31 mouse cellular contexts compared by ENCODE assay signal in the genomic region with DNA sequence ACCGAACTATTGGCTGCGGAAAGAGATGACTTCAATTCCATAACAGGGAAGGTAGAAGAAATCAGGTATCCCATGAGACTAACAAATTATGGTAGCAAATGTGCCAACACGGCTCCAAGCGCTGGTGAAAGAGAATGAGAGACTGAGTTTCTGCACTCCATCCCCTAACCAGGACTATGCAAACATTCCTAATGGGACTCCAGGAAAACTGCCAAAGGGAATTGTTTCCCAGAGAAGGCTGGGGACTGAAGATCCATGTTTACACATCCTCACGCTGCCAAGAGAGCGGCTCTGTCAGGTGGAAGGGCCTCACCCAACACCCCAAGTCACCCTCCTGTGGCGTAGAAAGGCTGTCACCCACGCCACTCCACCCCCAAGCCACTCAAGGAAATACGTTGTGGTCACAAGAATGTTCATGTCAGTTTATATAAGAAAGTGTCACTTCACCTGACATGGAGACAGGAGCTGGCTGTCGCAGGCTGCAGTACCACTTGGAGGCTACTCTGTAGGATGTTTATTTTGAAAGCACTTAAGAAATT.
DNase-seq lines count a peak whose midpoint lies in the region; ATAC-seq lines count a peak whose summit lies in the region.
"Had no signal": no experiment of that assay in that cellular context is flagged by ENCODE, and none has a peak within 500 bp of the region (broad histone marks: within the 10 kb centered on the region; RNA-seq: fewer than 3 reads in every experiment).

No protein-coding gene starts in this region.

- H3K4me3 ChIP-seq in heart, embryonic 13.5 days: no peak overlapping the region
- no peak overlapping the region for H3K4me3 ChIP-seq in heart, embryonic 11.5 days (ENCODE audit: low read depth, low read length)
- no peak overlapping the region for H3K4me3 ChIP-seq in lung, embryonic 16.5 days (ENCODE audit: low read length)
- H3K4me3 ChIP-seq in stomach, embryonic 16.5 days (replicated peaks; ENCODE audit: low read length): no peak overlapping the region
- H3K4me3 ChIP-seq: erythroblast, embryonic 14.5 days; heart, embryonic 12.5 days; hindbrain, embryonic 10.5 days; hindbrain, embryonic 15.5 days; limb, embryonic 12.5 days; midbrain, embryonic 12.5 days; myocyte had no signal

- no peak overlapping the region for H3K4me2 ChIP-seq in heart, embryonic 13.5 days
- H3K4me2 ChIP-seq in heart, embryonic 11.5 days: no peak overlapping the region
- H3K4me2 ChIP-seq in lung, embryonic 16.5 days (ENCODE audit: low read depth, low read length): no peak overlapping the region
- no peak overlapping the region for H3K4me2 ChIP-seq in stomach, embryonic 16.5 days (ENCODE audit: low read depth, low read length)
- H3K4me2 ChIP-seq: heart, embryonic 12.5 days; hindbrain, embryonic 15.5 days; limb, embryonic 12.5 days; liver, embryonic 11.5 days; midbrain, embryonic 12.5 days had no signal

- DNase-seq in lung, postnatal 36 days: peak; percentile 28
- no peak for DNase-seq in gastrocnemius, postnatal 4 days (ENCODE audit: low spot score in 2 of 2)
- DNase-seq in spleen, postnatal 4 days (ENCODE audit: low spot score in 2 of 2): no peak
- DNase-seq in cerebellum, adult 9-11 months: no peak
- DNase-seq: adrenal gland, postnatal 25 days; cerebellum, adult 18-20 months; cerebellum, postnatal 14 days; gastrocnemius, postnatal 10 days; heart, adult 11 months; heart, postnatal 10 days; kidney, adult 9 months; kidney, postnatal 10 days; liver, postnatal 0 days; thymus, adult 2 months; thymus, postnatal 36 days had no signal

- ATAC-seq in heart, embryonic 13.5 days (ENCODE audit: extremely low read depth, insufficient number of reproducible peaks, low FRiP score, low TSS enrichment): no peak
- ATAC-seq in heart, embryonic 11.5 days (replicated peaks; ENCODE audit: insufficient number of reproducible peaks, low FRiP score, low TSS enrichment): no peak
- peak; percentile 73 for ATAC-seq in lung, embryonic 16.5 days (ENCODE audit: low read depth)
- ATAC-seq in stomach, embryonic 16.5 days (ENCODE audit: insufficient read depth, low FRiP score): peak; percentile 56; the same call in 1 of the 2 replicates
- ATAC-seq: forebrain, embryonic 16.5 days; inflammation-experienced regulatory T-cells, adult 6 months; liver, postnatal 0 days; Patski had no signal

- peak overlapping the region; percentile 39; the same call in 1 of the 2 replicates for H3K27ac ChIP-seq in heart, embryonic 13.5 days (replicated peaks)
- no peak overlapping the region for H3K27ac ChIP-seq in heart, embryonic 11.5 days (ENCODE audit: low read depth, low read length)
- H3K27ac ChIP-seq in lung, embryonic 16.5 days (ENCODE audit: low read length): peak overlapping the region; percentile 25; the same call in 1 of the 2 replicates
- H3K27ac ChIP-seq in stomach, embryonic 16.5 days (ENCODE audit: low read length): peak overlapping the region; percentile 47
- H3K27ac ChIP-seq: hindbrain, embryonic 10.5 days; hindbrain, embryonic 15.5 days; limb, embryonic 12.5 days; midbrain, embryonic 12.5 days had no signal

- H3K4me1 ChIP-seq in heart, embryonic 13.5 days: peaks cover 47% of the 10 kb centered on the region
- peaks cover 30% of the 10 kb centered on the region for H3K4me1 ChIP-seq in heart, embryonic 11.5 days (ENCODE audit: control insufficient read depth, insufficient read depth, low read length)
- peaks cover 18% of the 10 kb centered on the region for H3K4me1 ChIP-seq in lung, embryonic 16.5 days (replicated peaks; ENCODE audit: control insufficient read depth, insufficient read depth, low read length)
- peaks cover 9% of the 10 kb centered on the region for H3K4me1 ChIP-seq in stomach, embryonic 16.5 days (ENCODE audit: control insufficient read depth, insufficient read depth, low read length)
- H3K4me1 ChIP-seq: limb, embryonic 12.5 days; midbrain, embryonic 12.5 days had no signal

- H3K9me3 ChIP-seq in heart, embryonic 13.5 days: no peaks in the 10 kb centered on the region
- H3K9me3 ChIP-seq in heart, embryonic 11.5 days (replicated peaks; ENCODE audit: control insufficient read depth, low read length): no peaks in the 10 kb centered on the region
- H3K9me3 ChIP-seq in lung, embryonic 16.5 days (ENCODE audit: control insufficient read depth, low read length): no peaks in the 10 kb centered on the region
- H3K9me3 ChIP-seq in stomach, embryonic 16.5 days (replicated peaks; ENCODE audit: control insufficient read depth, low read length): no peaks in the 10 kb centered on the region
- H3K9me3 ChIP-seq: heart, embryonic 12.5 days; hindbrain, embryonic 10.5 days; hindbrain, embryonic 15.5 days; limb, embryonic 12.5 days; midbrain, embryonic 12.5 days had no signal

- no peaks in the 10 kb centered on the region for H3K27me3 ChIP-seq in heart, embryonic 13.5 days (replicated peaks)
- no peaks in the 10 kb centered on the region for H3K27me3 ChIP-seq in heart, embryonic 11.5 days (ENCODE audit: control insufficient read depth, insufficient read depth, low read length)
- no peaks in the 10 kb centered on the region for H3K27me3 ChIP-seq in lung, embryonic 16.5 days (ENCODE audit: control insufficient read depth, insufficient read depth, low read depth, low read length)
- no peaks in the 10 kb centered on the region for H3K27me3 ChIP-seq in stomach, embryonic 16.5 days (ENCODE audit: control insufficient read depth, insufficient read depth, low read length)
- H3K27me3 ChIP-seq: heart, embryonic 12.5 days; hindbrain, embryonic 15.5 days; limb, embryonic 12.5 days; midbrain, embryonic 12.5 days; Patski had no signal

- 53% methylated on average over 10 of the region's 10 CpGs for WGBS in heart, embryonic 13.5 days
- WGBS in heart, embryonic 11.5 days (ENCODE audit: insufficient replicate concordance): 59% methylated on average over 10 of the region's 10 CpGs
- 25% methylated on average over 10 of the region's 10 CpGs for WGBS in lung, embryonic 16.5 days
- 34% methylated on average over 10 of the region's 10 CpGs for WGBS in stomach, embryonic 16.5 days

- peaks cover 8% of the 10 kb centered on the region for H3K36me3 ChIP-seq in heart, embryonic 13.5 days
- 0 out of 2 replicates have a peak, but pooled peaks cover 2% of the 10 kb centered on the region for H3K36me3 ChIP-seq in heart, embryonic 11.5 days (ENCODE audit: control insufficient read depth, insufficient read depth, low read length)
- no peaks in the 10 kb centered on the region for H3K36me3 ChIP-seq in lung, embryonic 16.5 days (ENCODE audit: control insufficient read depth, insufficient read depth, low read length)
- H3K36me3 ChIP-seq in stomach, embryonic 16.5 days (ENCODE audit: control insufficient read depth, insufficient read depth, low read length): no peaks in the 10 kb centered on the region
- H3K36me3 ChIP-seq: G1E; hindbrain, embryonic 10.5 days; hindbrain, embryonic 15.5 days; limb, embryonic 12.5 days; midbrain, embryonic 12.5 days had no signal

- H3K9ac ChIP-seq in heart, embryonic 13.5 days: no peak overlapping the region
- H3K9ac ChIP-seq in heart, embryonic 11.5 days (ENCODE audit: low read depth, low read length): no peak overlapping the region
- no peak overlapping the region for H3K9ac ChIP-seq in lung, embryonic 16.5 days (ENCODE audit: low read length)
- no peak overlapping the region for H3K9ac ChIP-seq in stomach, embryonic 16.5 days (ENCODE audit: low read length)
- H3K9ac ChIP-seq: heart, embryonic 12.5 days; hindbrain, embryonic 15.5 days; limb, embryonic 12.5 days; liver, postnatal 0 days; midbrain, embryonic 12.5 days had no signal

Comparison
In these comparisons a context has a peak if more than half of its experiments do, and no peak if none do; other contexts are left out.
1. ATAC-seq: peak in lung, embryonic 16.5 days (single experiment) and stomach, embryonic 16.5 days (single experiment); none in heart, embryonic 13.5 days (single experiment) and heart, embryonic 11.5 days (single experiment).